Mouse (Mus musculus) A20 (cell line): ENCODE data around the gene Phldb1.

ENCODE experiments used
- DNase-seq: peaks from one replicate; pipeline ENCODE4 v3.0.0-alpha.2; 2011; ENCODE audit warnings: low read depth, low spot score

Phldb1 gene

GRCm38 (mm10) chr9:44726431-44727146, 8.4 kb downstream of the Phldb1 start:
- DNase-seq, result no peak

GRCm38 (mm10) chr9:44724665-44725064, 10.3 kb downstream of the Phldb1 start:
- no peak for DNase-seq

GRCm38 (mm10) chr9:44724223-44724622, 10.8 kb downstream of the Phldb1 start:
- no peak for DNase-seq

- DNase-seq, result no peak
Measured at GRCm38 (mm10) chr9:44723521-44724041, 11.4 kb downstream of the Phldb1 start.

- no peak for DNase-seq
Measured at GRCm38 (mm10) chr9:44723008-44723407, 12.0 kb downstream of the Phldb1 start.

- no peak for DNase-seq
Measured at GRCm38 (mm10) chr9:44722575-44722974, 12.4 kb downstream of the Phldb1 start.

- no peak for DNase-seq
Measured at GRCm38 (mm10) chr9:44721877-44722186, 13.2 kb downstream of the Phldb1 start.

GRCm38 (mm10) chr9:44721154-44721876, 13.7 kb downstream of the Phldb1 start:
- DNase-seq, result peak; percentile 65

GRCm38 (mm10) chr9:44720358-44721153, 14.4 kb downstream of the Phldb1 start:
- DNase-seq, result peak; percentile 67

GRCm38 (mm10) chr9:44719632-44720357, 15.2 kb downstream of the Phldb1 start:
- DNase-seq, result no peak

GRCm38 (mm10) chr9:44718937-44719631, 15.9 kb downstream of the Phldb1 start:
- no peak for DNase-seq

GRCm38 (mm10) chr9:44717822-44718242, 17.2 kb downstream of the Phldb1 start:
- DNase-seq, result no peak

- no peak for DNase-seq
Measured at GRCm38 (mm10) chr9:44716997-44717821, 17.8 kb downstream of the Phldb1 start.

- DNase-seq, result no peak
Measured at GRCm38 (mm10) chr9:44715705-44716362, 19.2 kb downstream of the Phldb1 start.

GRCm38 (mm10) chr9:44715109-44715508, 19.9 kb downstream of the Phldb1 start:
- DNase-seq, result no peak

GRCm38 (mm10) chr9:44713574-44713973, 21.4 kb downstream of the Phldb1 start:
- no peak for DNase-seq

GRCm38 (mm10) chr9:44713080-44713479, 21.9 kb downstream of the Phldb1 start:
- no peak for DNase-seq

- DNase-seq, result no peak
Measured at GRCm38 (mm10) chr9:44711602-44712001, 23.4 kb downstream of the Phldb1 start.

- DNase-seq, result no peak
Measured at GRCm38 (mm10) chr9:44710213-44710612, 24.8 kb downstream of the Phldb1 start.
